Mouse (Mus musculus) intestine, embryonic 16.5 days (tissue): ENCODE results near the gene Bcl2l1. TPM values are rescaled to one million over a fixed set of nuclear protein-coding genes. Genes with fewer than 3 reads are reported as not detected.

Experiments
- ATAC-seq: fragments of 200-750 bp; cut with Nextera tagmentation; 2 replicates; pipeline ENCODE4 v1.8.0; 2017; ENCODE audit warnings: moderate TSS enrichment, moderate library complexity
- H3K27ac ChIP-seq: fragments of 300-500 bp; sonication (generic); 2 replicates; pipeline ENCODE4 v1.5.1; 2014; ENCODE audit warnings: mild to moderate bottlenecking, low read length
- H3K27me3 ChIP-seq: fragments of 300-500 bp; sonication (generic); replicated peaks from 2 replicates; pipeline ENCODE4 v1.6.1; 2014; ENCODE audit warnings: low read length, control low read depth, mixed read lengths; ENCODE audit not compliant: control insufficient read depth, insufficient read depth
- H3K36me3 ChIP-seq: fragments of 300-500 bp; sonication (generic); 2 replicates; pipeline ENCODE4 v1.6.1; 2014; ENCODE audit warnings: low read length, control low read depth; ENCODE audit not compliant: control insufficient read depth, insufficient read depth
- H3K4me1 ChIP-seq: fragments of 300-500 bp; sonication (generic); 2 replicates; pipeline ENCODE4 v1.6.1; 2014; ENCODE audit warnings: low read length, control low read depth, mixed read lengths; ENCODE audit not compliant: control insufficient read depth, insufficient read depth
- H3K4me2 ChIP-seq: fragments of 300-500 bp; sonication (generic); 2 replicates; pipeline ENCODE4 v1.6.1; 2014; ENCODE audit warnings: low read depth, low read length, control low read depth
- H3K4me3 ChIP-seq: fragments of 300-500 bp; sonication (generic); 2 replicates; pipeline ENCODE4 v1.5.1; 2014; ENCODE audit warnings: mild to moderate bottlenecking, low read length
- H3K9ac ChIP-seq: fragments of 300-500 bp; sonication (generic); 2 replicates; pipeline ENCODE4 v1.6.1; 2014; ENCODE audit warnings: low read depth, low read length
- H3K9me3 ChIP-seq: fragments of 300-500 bp; sonication (generic); 2 replicates; pipeline ENCODE4 v1.6.1; 2016; ENCODE audit warnings: low read length, control low read depth; ENCODE audit not compliant: control insufficient read depth
- WGBS: fragments of 180-500 bp; shearing (Covaris S2); extraction: QIAGEN DNeasy Blood & Tissue Kit; methylation state at CpG from one replicate; pipeline ENCODE4 v1.1.7; 2014; 5-methylcytosine and 5-hydroxymethylcytosine counted together
- polyA plus RNA-seq: library from polyadenylated mRNA; unstranded; fragments of >200 nt; fragmentation: Nextera tagmentation; extraction: Ambion mirVana; gene quantifications from 2 replicates; pipeline ENCODE4 v1.2.1, GENCODE M21; 2015

Gene Bcl2l1
- polyA plus RNA-seq, 1 experiment from 2014 or later, result 65.8 TPM

GRCm38 (mm10) chr2:152818679-152819078 is 12.8 kb downstream of the Bcl2l1 start:
- peaks cover 2% of the 10 kb centered on the region; the same call in 1 of the 2 replicates for H3K36me3 ChIP-seq
- H3K4me1 ChIP-seq, result peaks cover 52% of the 10 kb centered on the region
- no peak for ATAC-seq
- H3K9me3 ChIP-seq, result 0 out of 2 replicates have a peak, but pooled peaks cover 2% of the 10 kb centered on the region
- no peak overlapping the region; the same call in 1 of the 2 replicates for H3K27ac ChIP-seq
- 87% methylated on average over 5 of the region's 5 CpGs for WGBS
- H3K4me2 ChIP-seq, result no peak overlapping the region
- no peak overlapping the region for H3K9ac ChIP-seq
- H3K27me3 ChIP-seq, result no peaks in the 10 kb centered on the region
- no peak overlapping the region for H3K4me3 ChIP-seq

GRCm38 (mm10) chr2:152817596-152818291 is 13.8 kb downstream of the Bcl2l1 start:
- H3K27ac ChIP-seq, result peak overlapping the region; percentile 56
- peak overlapping the region; percentile 34; the same call in 1 of the 2 replicates for H3K9ac ChIP-seq
- H3K4me1 ChIP-seq, result peaks cover 53% of the 10 kb centered on the region

GRCm38 (mm10) chr2:152816657-152817348 is 14.7 kb downstream of the Bcl2l1 start:
- Histone ChIP-seq H3K9ac (no peak overlapping the region; the same call in 1 of the 2 replicates), H3K36me3 (peaks cover 2% of the 10 kb centered on the region; the same call in 1 of the 2 replicates), H3K9me3 (0 out of 2 replicates have a peak, but pooled peaks cover 2% of the 10 kb centered on the region), H3K4me1 (peaks cover 54% of the 10 kb centered on the region), H3K4me2 (no peak overlapping the region), H3K27ac (peak overlapping the region; percentile 60), H3K27me3 (no peaks in the 10 kb centered on the region), H3K4me3 (no peak overlapping the region)
- WGBS, result 72% methylated on average over 3 of the region's 3 CpGs
- peak; percentile 11; the same call in 1 of the 2 replicates for ATAC-seq

More at GRCm38 (mm10) chr2:152817596-152818291, 13.8 kb downstream of the Bcl2l1 start:
- Histone ChIP-seq H3K4me3 (no peak overlapping the region), H3K9me3 (0 out of 2 replicates have a peak, but pooled peaks cover 2% of the 10 kb centered on the region), H3K36me3 (peaks cover 2% of the 10 kb centered on the region; the same call in 1 of the 2 replicates), H3K27me3 (no peaks in the 10 kb centered on the region), H3K4me2 (no peak overlapping the region)
- ATAC-seq, result peak; percentile 27; the same call in 1 of the 2 replicates
- WGBS, result 30% methylated on average over 6 of the region's 6 CpGs

GRCm38 (mm10) chr2:152815879-152816656 is 15.5 kb downstream of the Bcl2l1 start:
- no peak overlapping the region for H3K4me2 ChIP-seq
- 0 out of 2 replicates have a peak, but pooled peaks cover 2% of the 10 kb centered on the region for H3K9me3 ChIP-seq
- no peak overlapping the region; the same call in 1 of the 2 replicates for H3K9ac ChIP-seq
- no peak overlapping the region for H3K4me3 ChIP-seq
- peaks cover 48% of the 10 kb centered on the region for H3K4me1 ChIP-seq
- H3K27me3 ChIP-seq, result no peaks in the 10 kb centered on the region
- H3K27ac ChIP-seq, result peak overlapping the region; percentile 60
- 65% methylated on average over 7 of the region's 7 CpGs for WGBS
- H3K36me3 ChIP-seq, result peaks cover 2% of the 10 kb centered on the region; the same call in 1 of the 2 replicates
- ATAC-seq, result peak; percentile 34

- Histone ChIP-seq H3K9me3 (0 out of 2 replicates have a peak, but pooled peaks cover 2% of the 10 kb centered on the region), H3K36me3 (peaks cover 2% of the 10 kb centered on the region; the same call in 1 of the 2 replicates), H3K4me3 (no peak overlapping the region), H3K4me1 (peaks cover 49% of the 10 kb centered on the region), H3K9ac (no peak overlapping the region), H3K27ac (no peak overlapping the region), H3K4me2 (no peak overlapping the region), H3K27me3 (no peaks in the 10 kb centered on the region)
- WGBS, result 55% methylated on average over 6 of the region's 6 CpGs
- peak; percentile 10; the same call in 1 of the 2 replicates for ATAC-seq
Observed at GRCm38 (mm10) chr2:152814213-152814874, 17.2 kb downstream of the Bcl2l1 start.

GRCm38 (mm10) chr2:152813232-152813631 is 18.3 kb downstream of the Bcl2l1 start:
- Histone ChIP-seq H3K4me3 (no peak overlapping the region), H3K4me1 (peaks cover 43% of the 10 kb centered on the region), H3K9me3 (no peaks in the 10 kb centered on the region), H3K27me3 (no peaks in the 10 kb centered on the region), H3K27ac (no peak overlapping the region), H3K9ac (no peak overlapping the region), H3K36me3 (no peaks in the 10 kb centered on the region), H3K4me2 (no peak overlapping the region)
- ATAC-seq, result no peak
- WGBS, result 85% methylated on average over 1 of the region's 1 CpGs

GRCm38 (mm10) chr2:152811336-152812165 is 20.0 kb downstream of the Bcl2l1 start:
- H3K27me3 ChIP-seq, result no peaks in the 10 kb centered on the region
- no peaks in the 10 kb centered on the region for H3K9me3 ChIP-seq
- peak; percentile 89 for ATAC-seq
- H3K27ac ChIP-seq, result peak overlapping the region; percentile 71
- peaks cover 26% of the 10 kb centered on the region for H3K4me1 ChIP-seq
- H3K9ac ChIP-seq, result no peak overlapping the region
- H3K4me2 ChIP-seq, result no peak overlapping the region
- H3K4me3 ChIP-seq, result no peak overlapping the region
- H3K36me3 ChIP-seq, result no peaks in the 10 kb centered on the region
- 43% methylated on average over 3 of the region's 3 CpGs for whole genome bisulfite sequencing
